Mouse (Mus musculus) lung, adult 2 months (tissue): Measurements from ENCODE around the gene Th.

Source experiments
- CTCF ChIP-seq: fragments of 200-500 bp; IDR thresholded peaks from 2 replicates; pipeline ENCODE4 v1.5.1; 2011; ENCODE audit warnings: mild to moderate bottlenecking, low read length, control low read depth; ENCODE audit not compliant: insufficient read depth
- POLR2A ChIP-seq: fragments of 200-500 bp; IDR thresholded peaks from 2 replicates; pipeline ENCODE4 v1.6.1; 2011; ENCODE audit warnings: low read depth, mild to moderate bottlenecking, control low read depth, low read length, borderline replicate concordance; ENCODE audit errors: extremely low read depth

GRCm38 (mm10) chr7:142904331-142904730, 26.6 kb downstream of the Th start:
- no peak for TF ChIP-seq POLR2A
- no peak for TF ChIP-seq CTCF
